Mouse (Mus musculus) embryo, embryonic 9.5 days (tissue): ENCODE measurements around the gene Erbin.

Experiments used
- DNase-seq: peaks from one replicate; pipeline ENCODE4 v3.0.0-alpha.2; 2017; ENCODE audit errors: extremely low spot score

The Erbin gene

GRCm38 (mm10) chr13:103912351-103912750 lies 8.0 kb downstream of the Erbin start:
- no peak for DNase-seq

GRCm38 (mm10) chr13:103910598-103910997 lies 9.7 kb downstream of the Erbin start:
- no peak for DNase-seq

- no peak for DNase-seq
Observed at GRCm38 (mm10) chr13:103909894-103910293, 10.4 kb downstream of the Erbin start.

GRCm38 (mm10) chr13:103900015-103900414 lies 20.3 kb downstream of the Erbin start:
- no peak for DNase-seq

- no peak for DNase-seq
Observed at GRCm38 (mm10) chr13:103897606-103898005, 22.7 kb downstream of the Erbin start.

GRCm38 (mm10) chr13:103893065-103893464 lies 27.2 kb downstream of the Erbin start:
- no peak for DNase-seq

GRCm38 (mm10) chr13:103890038-103890437 lies 30.3 kb downstream of the Erbin start:
- DNase-seq: no peak

- DNase-seq: no peak
Observed at GRCm38 (mm10) chr13:103886503-103886902, 33.8 kb downstream of the Erbin start.

- no peak for DNase-seq
Observed at GRCm38 (mm10) chr13:103881200-103881599, 39.1 kb downstream of the Erbin start.

- no peak for DNase-seq
Observed at GRCm38 (mm10) chr13:103876743-103877142, 43.6 kb downstream of the Erbin start.

GRCm38 (mm10) chr13:103875823-103876514 lies 44.3 kb downstream of the Erbin start:
- no peak for DNase-seq

- no peak for DNase-seq
Observed at GRCm38 (mm10) chr13:103870786-103871185, 49.5 kb downstream of the Erbin start.

- no peak for DNase-seq
Observed at GRCm38 (mm10) chr13:103870117-103870516, 50.2 kb downstream of the Erbin start.

GRCm38 (mm10) chr13:103868875-103869274 lies 51.4 kb downstream of the Erbin start:
- no peak for DNase-seq

- no peak for DNase-seq
Observed at GRCm38 (mm10) chr13:103862041-103862440, 58.3 kb downstream of the Erbin start.

- no peak for DNase-seq
Observed at GRCm38 (mm10) chr13:103859041-103859440, 61.3 kb downstream of the Erbin start.

- no peak for DNase-seq
Observed at GRCm38 (mm10) chr13:103847614-103848013, 72.7 kb downstream of the Erbin start.

GRCm38 (mm10) chr13:103841287-103842201 lies 78.8 kb downstream of the Erbin start:
- no peak for DNase-seq

GRCm38 (mm10) chr13:103838619-103839018 lies 81.7 kb downstream of the Erbin start:
- no peak for DNase-seq

- no peak for DNase-seq
Observed at GRCm38 (mm10) chr13:103829623-103830135, 90.6 kb downstream of the Erbin start.

GRCm38 (mm10) chr13:103822270-103822669 lies 98.0 kb downstream of the Erbin start:
- DNase-seq: no peak

GRCm38 (mm10) chr13:103819377-103819776 lies 100.9 kb downstream of the Erbin start:
- no peak for DNase-seq

- DNase-seq: no peak
Observed at GRCm38 (mm10) chr13:103817935-103818334, 102.4 kb downstream of the Erbin start.
